Mouse (Mus musculus): Measurements from ENCODE around the gene Pnp. TPM values are rescaled to one million over a fixed set of nuclear protein-coding genes. Genes with fewer than 3 reads are reported as not detected.
"Not testable (repeated sequence)": the region's sequence is repeated elsewhere in the genome, so short reads cannot be mapped to it uniquely, and the experiment has no call there.

Gene Pnp
- polyA plus RNA-seq, 1 experiment from 2014 or later = 22.1 TPM

GRCm38 (mm10) chr14:50938119-50938908 is 7.4 kb downstream of the Pnp start:
- no peak overlapping the region for H3K4me2 ChIP-seq
- H3K27ac ChIP-seq (replicated peaks) = no peak overlapping the region
- H3K4me3 ChIP-seq = no peak overlapping the region
- H3K27me3 ChIP-seq = no peaks in the 10 kb centered on the region
- H3K9me3 ChIP-seq = no peaks in the 10 kb centered on the region
- ATAC-seq (ENCODE audit: low FRiP score, low read depth) = no peak
- 93% methylated on average over 3 of the region's 3 CpGs for WGBS
- H3K36me3 ChIP-seq = no peaks in the 10 kb centered on the region
- H3K9ac ChIP-seq = no peak overlapping the region
- H3K4me1 ChIP-seq (replicated peaks) = no peaks in the 10 kb centered on the region

- Histone ChIP-seq H3K27me3 (no peaks in the 10 kb centered on the region), H3K36me3 (no peaks in the 10 kb centered on the region), H3K4me3 (no peak overlapping the region), H3K4me2 (no peak overlapping the region), H3K27ac (replicated peaks) (no peak overlapping the region), H3K4me1 (replicated peaks) (peaks cover 1% of the 10 kb centered on the region; the same call in 1 of the 2 replicates), H3K9me3 (no peaks in the 10 kb centered on the region), H3K9ac (no peak overlapping the region)
- 48% methylated on average over 2 of the region's 2 CpGs for WGBS
- no peak for ATAC-seq (ENCODE audit: low FRiP score, low read depth)
These were observed 8.1 kb downstream of the Pnp start for GRCm38 (mm10) chr14:50938940-50939339.

GRCm38 (mm10) chr14:50943932-50944667 is 13.2 kb downstream of the Pnp start, which contains the start of gene Gm49342:
TSS of gene Gm49342 (plus strand) at chr14:50944517.
- H3K27ac ChIP-seq (replicated peaks) = peak within 1 kb of the TSS; percentile 90
- no peaks in the 10 kb centered on the region for H3K9me3 ChIP-seq
- H3K36me3 ChIP-seq = no peaks in the 10 kb centered on the region
- peak within 1 kb of the TSS; percentile 46 for H3K9ac ChIP-seq
- peak; percentile 98 for ATAC-seq (ENCODE audit: low FRiP score, low read depth)
- H3K4me1 ChIP-seq (replicated peaks) = peaks cover 9% of the 10 kb centered on the region
- H3K4me2 ChIP-seq = peak within 1 kb of the TSS; percentile 61
- WGBS = 18% methylated on average over 31 of the region's 31 CpGs
- H3K4me3 ChIP-seq = peak within 1 kb of the TSS; percentile 52
- no peaks in the 10 kb centered on the region for H3K27me3 ChIP-seq

- ATAC-seq (ENCODE audit: low FRiP score, low read depth) = peak; percentile 97
- Histone ChIP-seq H3K4me2 (peak overlapping the region; percentile 61), H3K4me3 (peak overlapping the region; percentile 52), H3K27ac (replicated peaks) (peak overlapping the region; percentile 90), H3K9ac (peak overlapping the region; percentile 46)
- H3K27me3 ChIP-seq; H3K36me3 ChIP-seq; H3K9me3 ChIP-seq; H3K4me1 ChIP-seq (replicated peaks): not testable (repeated sequence)
- WGBS = under 1% methylated on average over 15 of the region's 15 CpGs
These were observed 13.8 kb downstream of the Pnp start for GRCm38 (mm10) chr14:50944668-50945033.

- H3K27me3 ChIP-seq = not testable (repeated sequence)
- peak overlapping the region; percentile 46 for H3K9ac ChIP-seq
These were observed 14.2 kb downstream of the Pnp start for GRCm38 (mm10) chr14:50945081-50945480.

GRCm38 (mm10) chr14:50945526-50945925 is 14.6 kb downstream of the Pnp start:
- not testable (repeated sequence) for H3K27me3 ChIP-seq
- H3K9ac ChIP-seq = peak overlapping the region; percentile 46; the same call in 1 of the 2 replicates
- 33% methylated on average over 3 of the region's 3 CpGs for WGBS

More at GRCm38 (mm10) chr14:50945081-50945480, 14.2 kb downstream of the Pnp start:
- 12% methylated on average over 6 of the region's 6 CpGs for WGBS
- H3K27ac ChIP-seq (replicated peaks) = peak overlapping the region; percentile 90
- not testable (repeated sequence) for ATAC-seq (ENCODE audit: low FRiP score, low read depth); H3K4me1 ChIP-seq (replicated peaks); H3K36me3 ChIP-seq; H3K9me3 ChIP-seq
- H3K4me3 ChIP-seq = peak overlapping the region; percentile 52
- peak overlapping the region; percentile 61 for H3K4me2 ChIP-seq

GRCm38 (mm10) chr14:50955487-50955886 is 24.6 kb downstream of the Pnp start:
- no peak overlapping the region for H3K4me3 ChIP-seq
- no peaks in the 10 kb centered on the region for H3K9me3 ChIP-seq
- no peak for ATAC-seq (ENCODE audit: low FRiP score, low read depth)
- no peak overlapping the region for H3K4me2 ChIP-seq
- no peaks in the 10 kb centered on the region for H3K4me1 ChIP-seq (replicated peaks)
- H3K27ac ChIP-seq (replicated peaks) = no peak overlapping the region
- 90% methylated on average over 10 of the region's 10 CpGs for WGBS
- H3K27me3 ChIP-seq = no peaks in the 10 kb centered on the region
- no peak overlapping the region for H3K9ac ChIP-seq
- H3K36me3 ChIP-seq = peaks cover 7% of the 10 kb centered on the region; the same call in 1 of the 2 replicates

More at GRCm38 (mm10) chr14:50945526-50945925, 14.6 kb downstream of the Pnp start:
- H3K9me3 ChIP-seq; H3K36me3 ChIP-seq; ATAC-seq (ENCODE audit: low FRiP score, low read depth); H3K4me1 ChIP-seq (replicated peaks): not testable (repeated sequence)
- Histone ChIP-seq H3K4me3 (peak overlapping the region; percentile 52), H3K27ac (replicated peaks) (peak overlapping the region; percentile 90; the same call in 1 of the 2 replicates), H3K4me2 (peak overlapping the region; percentile 61)

GRCm38 (mm10) chr14:50955942-50956508 is 25.1 kb downstream of the Pnp start, which contains the start of gene Pnp2:
TSS of gene Pnp2 (plus strand) at chr14:50955992.
- H3K9ac ChIP-seq; H3K4me1 ChIP-seq (replicated peaks); H3K27me3 ChIP-seq; H3K4me3 ChIP-seq; H3K36me3 ChIP-seq; H3K27ac ChIP-seq (replicated peaks); H3K9me3 ChIP-seq: not testable (repeated sequence)
- peak; percentile 91 for ATAC-seq (ENCODE audit: low FRiP score, low read depth)
- H3K4me2 ChIP-seq = peak within 1 kb of the TSS; percentile 41
- WGBS = 7% methylated on average over 19 of the region's 19 CpGs

GRCm38 (mm10) chr14:50956724-50957123 is 25.8 kb downstream of the Pnp start:
- not testable (repeated sequence) for H3K36me3 ChIP-seq; ATAC-seq (ENCODE audit: low FRiP score, low read depth); H3K9me3 ChIP-seq; H3K4me3 ChIP-seq; H3K27ac ChIP-seq (replicated peaks); H3K9ac ChIP-seq; H3K4me1 ChIP-seq (replicated peaks); H3K4me2 ChIP-seq; H3K27me3 ChIP-seq
- WGBS = 85% methylated on average over 6 of the region's 6 CpGs

GRCm38 (mm10) chr14:50957146-50957545 is 26.3 kb downstream of the Pnp start:
- ATAC-seq (ENCODE audit: low FRiP score, low read depth); H3K4me3 ChIP-seq; H3K4me1 ChIP-seq (replicated peaks); H3K4me2 ChIP-seq; H3K36me3 ChIP-seq; H3K27ac ChIP-seq (replicated peaks); H3K9me3 ChIP-seq; H3K9ac ChIP-seq; H3K27me3 ChIP-seq: not testable (repeated sequence)
- 76% methylated on average over 3 of the region's 3 CpGs for WGBS

- not testable (repeated sequence) for H3K4me3 ChIP-seq; H3K4me2 ChIP-seq; H3K4me1 ChIP-seq (replicated peaks); ATAC-seq (ENCODE audit: low FRiP score, low read depth); H3K9ac ChIP-seq; H3K27me3 ChIP-seq; H3K36me3 ChIP-seq; H3K27ac ChIP-seq (replicated peaks); H3K9me3 ChIP-seq
- WGBS = 86% methylated on average over 5 of the region's 5 CpGs
These were observed 27.6 kb downstream of the Pnp start for GRCm38 (mm10) chr14:50958289-50958995.
